Mouse (Mus musculus) skeletal muscle tissue, adult 2 months (tissue): Measurements from ENCODE around the gene Lcn6.
"Not testable (repeated sequence)": the region's sequence is repeated elsewhere in the genome, so short reads cannot be mapped to it uniquely, and the experiment has no call there.

Experiments
- DNase-seq: peaks from one replicate; pipeline ENCODE4 v3.0.0-alpha.2; 2012; ENCODE audit warnings: low read depth, low spot score

The Lcn6 gene

GRCm38 (mm10) chr2:25701001-25701400 is 24.4 kb downstream of the Lcn6 start:
- no peak for DNase-seq

- DNase-seq: no peak
These were observed 27.1 kb downstream of the Lcn6 start for GRCm38 (mm10) chr2:25703706-25704105.

GRCm38 (mm10) chr2:25706643-25707481 is 30.3 kb downstream of the Lcn6 start, which contains the start of gene Bmyc:
Gene Bmyc (plus strand): TSS chr2:25706739.
- peak; percentile 48 for DNase-seq

GRCm38 (mm10) chr2:25708121-25708520 is 31.5 kb downstream of the Lcn6 start:
- DNase-seq: peak; percentile 28

- not testable (repeated sequence) for DNase-seq
These were observed 32.5 kb downstream of the Lcn6 start for GRCm38 (mm10) chr2:25709056-25709455.

- DNase-seq: not testable (repeated sequence)
These were observed 33.2 kb downstream of the Lcn6 start for GRCm38 (mm10) chr2:25709791-25710190.

GRCm38 (mm10) chr2:25711641-25712040 is 35.1 kb downstream of the Lcn6 start:
- not testable (repeated sequence) for DNase-seq

GRCm38 (mm10) chr2:25717222-25717621 is 40.6 kb downstream of the Lcn6 start:
- no peak for DNase-seq
